Mouse (Mus musculus) small intestine, adult 2 months (tissue): ENCODE data around the gene Man1c1. TPM values are rescaled to one million over a fixed set of nuclear protein-coding genes. Genes with fewer than 3 reads are reported as not detected.

Experiments used
- H3K27ac ChIP-seq: fragments of 200-500 bp; 2 replicates; pipeline ENCODE4 v1.5.1; 2012; ENCODE audit warnings: low read depth, low read length, control low read depth, inconsistent platforms; ENCODE audit not compliant: insufficient read depth
- H3K27me3 ChIP-seq: fragments of 200-500 bp; 2 replicates; pipeline ENCODE4 v1.6.1; 2012; ENCODE audit warnings: mild to moderate bottlenecking, moderate library complexity, low read length, inconsistent platforms; ENCODE audit not compliant: control insufficient read depth, insufficient read depth
- H3K36me3 ChIP-seq: fragments of 200-500 bp; 2 replicates; pipeline ENCODE4 v1.6.1; 2012; ENCODE audit warnings: mild to moderate bottlenecking, low read length, control low read depth, inconsistent platforms; ENCODE audit not compliant: control insufficient read depth, insufficient read depth
- H3K4me1 ChIP-seq: fragments of 200-500 bp; 2 replicates; pipeline ENCODE4 v1.6.1; 2012; ENCODE audit warnings: low read length, inconsistent platforms, mixed read lengths; ENCODE audit not compliant: control insufficient read depth, insufficient read depth, insufficient read length
- H3K4me3 ChIP-seq: fragments of 200-500 bp; 2 replicates; pipeline ENCODE4 v1.5.1; 2012; ENCODE audit warnings: low read depth, mild to moderate bottlenecking, control low read depth, inconsistent platforms, low read length, moderate library complexity
- CTCF ChIP-seq: fragments of 200-500 bp; IDR thresholded peaks from 2 replicates; pipeline ENCODE4 v1.5.1; 2012; ENCODE audit warnings: low read depth, mild to moderate bottlenecking, control low read depth, inconsistent platforms, low read length, moderate library complexity, mixed read lengths; ENCODE audit not compliant: insufficient replicate concordance, insufficient read length; ENCODE audit errors: extremely low read depth
- POLR2A ChIP-seq: fragments of 200-500 bp; IDR thresholded peaks from 2 replicates; pipeline ENCODE4 v1.6.1; 2012; ENCODE audit warnings: low read depth, mild to moderate bottlenecking, control low read depth, inconsistent platforms, low read length, moderate library complexity
- WGBS: fragments of 180-500 bp; shearing (Covaris S2); methylation state at CpG from one replicate; pipeline ENCODE4 v1.1.7; 2018; 5-methylcytosine and 5-hydroxymethylcytosine counted together
- polyA plus RNA-seq: library from polyadenylated mRNA; depleted of rRNA; stranded (reverse); fragments of >200 nt; gene quantifications from 2 replicates; pipeline ENCODE4 v1.2.3, GENCODE M21; 2012

Man1c1 gene
- polyA plus RNA-seq, 1 experiment: 3.7 TPM

- TF ChIP-seq POLR2A: no peak
Observed at GRCm38 (mm10) chr4:134666391-134666790, 37.7 kb downstream of the Man1c1 start.

GRCm38 (mm10) chr4:134663052-134663451 lies 41.0 kb downstream of the Man1c1 start:
- Histone ChIP-seq H3K27ac (no peak overlapping the region), H3K27me3 (no peaks in the 10 kb centered on the region), H3K4me1 (no peaks in the 10 kb centered on the region), H3K36me3 (no peaks in the 10 kb centered on the region), H3K4me3 (no peak overlapping the region)
- WGBS: 45% methylated on average over 10 of the region's 10 CpGs
- TF ChIP-seq CTCF (no peak), POLR2A (no peak)

More at GRCm38 (mm10) chr4:134666391-134666790, 37.7 kb downstream of the Man1c1 start:
- Histone ChIP-seq H3K4me1 (no peaks in the 10 kb centered on the region), H3K4me3 (no peak overlapping the region), H3K36me3 (no peaks in the 10 kb centered on the region), H3K27me3 (no peaks in the 10 kb centered on the region), H3K27ac (no peak overlapping the region)
- WGBS: 92% methylated on average over 19 of the region's 19 CpGs

- no peak overlapping the region for H3K27ac ChIP-seq
- H3K4me3 ChIP-seq: no peak overlapping the region
- no peaks in the 10 kb centered on the region for H3K27me3 ChIP-seq
- no peaks in the 10 kb centered on the region for H3K36me3 ChIP-seq
- TF ChIP-seq POLR2A: no peak
- TF ChIP-seq CTCF: no peak
- H3K4me1 ChIP-seq: no peaks in the 10 kb centered on the region
- WGBS: 76% methylated on average over 18 of the region's 18 CpGs
Observed at GRCm38 (mm10) chr4:134660630-134661183, 43.4 kb downstream of the Man1c1 start.

- TF ChIP-seq POLR2A: no peak
- no peak for TF ChIP-seq CTCF
- H3K4me3 ChIP-seq: no peak overlapping the region
- 40% methylated on average over 27 of the region's 27 CpGs for WGBS
- no peaks in the 10 kb centered on the region for H3K4me1 ChIP-seq
- H3K27ac ChIP-seq: no peak overlapping the region
- no peaks in the 10 kb centered on the region for H3K27me3 ChIP-seq
- no peaks in the 10 kb centered on the region for H3K36me3 ChIP-seq
Observed at GRCm38 (mm10) chr4:134659354-134660301, 44.5 kb downstream of the Man1c1 start.

- TF ChIP-seq CTCF (no peak), POLR2A (no peak)
- no peak overlapping the region for H3K27ac ChIP-seq
- WGBS: 88% methylated on average over 5 of the region's 5 CpGs
- H3K36me3 ChIP-seq: no peaks in the 10 kb centered on the region
- H3K4me3 ChIP-seq: no peak overlapping the region
- H3K4me1 ChIP-seq: no peaks in the 10 kb centered on the region
- no peaks in the 10 kb centered on the region for H3K27me3 ChIP-seq
Observed at GRCm38 (mm10) chr4:134657473-134657872, 46.6 kb downstream of the Man1c1 start.

- no peaks in the 10 kb centered on the region for H3K36me3 ChIP-seq
- WGBS: 65% methylated on average over 6 of the region's 6 CpGs
Observed at GRCm38 (mm10) chr4:134654391-134654790, 49.7 kb downstream of the Man1c1 start.

GRCm38 (mm10) chr4:134652720-134653119 lies 51.4 kb downstream of the Man1c1 start:
- no peak overlapping the region for H3K27ac ChIP-seq
- WGBS: 50% methylated on average over 4 of the region's 4 CpGs

More at GRCm38 (mm10) chr4:134654391-134654790, 49.7 kb downstream of the Man1c1 start:
- TF ChIP-seq CTCF (no peak), POLR2A (no peak)
- H3K4me1 ChIP-seq: no peaks in the 10 kb centered on the region
- H3K4me3 ChIP-seq: no peak overlapping the region
- no peaks in the 10 kb centered on the region for H3K27me3 ChIP-seq
- no peak overlapping the region for H3K27ac ChIP-seq

More at GRCm38 (mm10) chr4:134652720-134653119, 51.4 kb downstream of the Man1c1 start:
- TF ChIP-seq CTCF: no peak
- TF ChIP-seq POLR2A: no peak
- Histone ChIP-seq H3K27me3 (no peaks in the 10 kb centered on the region), H3K4me3 (no peak overlapping the region), H3K36me3 (no peaks in the 10 kb centered on the region), H3K4me1 (no peaks in the 10 kb centered on the region)
